Mouse (Mus musculus): ENCODE measurements at regions not wholly inside any gene's neighbourhood (a gene's known extent, or its start where the extent isn't known, plus 50 kb on each side); places are given as distances from the start of the nearest gene placed in this dataset.

- Histone ChIP-seq H3K36me3 (ENCODE audit: control insufficient read depth, insufficient read depth, low read length) (no peaks in the 10 kb centered on the region), H3K4me1 (replicated peaks; ENCODE audit: control insufficient read depth, insufficient read depth, low read length) (no peaks in the 10 kb centered on the region), H3K4me3 (ENCODE audit: low read depth, low read length) (no peak overlapping the region), H3K4me2 (replicated peaks; ENCODE audit: low read depth, low read length) (no peak overlapping the region), H3K27me3 (ENCODE audit: control insufficient read depth, insufficient read depth, low read length) (no peaks in the 10 kb centered on the region), H3K27ac (ENCODE audit: low read depth, low read length) (no peak overlapping the region), H3K9ac (ENCODE audit: low read depth, low read length) (no peak overlapping the region), H3K9me3 (ENCODE audit: control insufficient read depth, low read length) (no peaks in the 10 kb centered on the region)
- DNase-seq (ENCODE audit: low spot score) (no peak), ATAC-seq (ENCODE audit: low FRiP score) (no peak)
- 92% methylated on average over 1 of the region's 1 CpGs for WGBS
Observed at GRCm38 (mm10) chr3:80025795-80026194, 141.5 kb downstream of the Fam198b start.

GRCm38 (mm10) chr3:80033071-80033470 lies 148.7 kb downstream of the Fam198b start:
- Histone ChIP-seq H3K36me3 (ENCODE audit: control insufficient read depth, insufficient read depth, low read length) (no peaks in the 10 kb centered on the region), H3K27ac (ENCODE audit: low read depth, low read length) (no peak overlapping the region), H3K27me3 (ENCODE audit: control insufficient read depth, insufficient read depth, low read length) (no peaks in the 10 kb centered on the region), H3K4me3 (ENCODE audit: low read depth, low read length) (no peak overlapping the region), H3K9me3 (ENCODE audit: control insufficient read depth, low read length) (no peaks in the 10 kb centered on the region), H3K4me1 (replicated peaks; ENCODE audit: control insufficient read depth, insufficient read depth, low read length) (no peaks in the 10 kb centered on the region), H3K4me2 (replicated peaks; ENCODE audit: low read depth, low read length) (no peak overlapping the region), H3K9ac (ENCODE audit: low read depth, low read length) (no peak overlapping the region)
- DNase-seq (ENCODE audit: low spot score), result no peak
- WGBS, result 79% methylated on average over 3 of the region's 3 CpGs
- ATAC-seq (ENCODE audit: low FRiP score), result no peak

GRCm38 (mm10) chr3:80038553-80039129 lies 154.3 kb downstream of the Fam198b start:
- no peak overlapping the region for H3K9ac ChIP-seq (ENCODE audit: low read depth, low read length)
- no peak overlapping the region for H3K4me3 ChIP-seq (ENCODE audit: low read depth, low read length)
- no peaks in the 10 kb centered on the region for H3K9me3 ChIP-seq (ENCODE audit: control insufficient read depth, low read length)
- no peaks in the 10 kb centered on the region for H3K27me3 ChIP-seq (ENCODE audit: control insufficient read depth, insufficient read depth, low read length)
- no peak overlapping the region for H3K4me2 ChIP-seq (replicated peaks; ENCODE audit: low read depth, low read length)
- H3K36me3 ChIP-seq (ENCODE audit: control insufficient read depth, insufficient read depth, low read length), result no peaks in the 10 kb centered on the region
- WGBS, result 77% methylated on average over 11 of the region's 11 CpGs
- ATAC-seq (ENCODE audit: low FRiP score) (no peak), DNase-seq (ENCODE audit: low spot score) (no peak)
- no peaks in the 10 kb centered on the region for H3K4me1 ChIP-seq (replicated peaks; ENCODE audit: control insufficient read depth, insufficient read depth, low read length)
- H3K27ac ChIP-seq (ENCODE audit: low read depth, low read length), result no peak overlapping the region

- no peak for DNase-seq (ENCODE audit: low spot score)
- WGBS, result 86% methylated on average over 5 of the region's 5 CpGs
- Histone ChIP-seq H3K9ac (ENCODE audit: low read depth, low read length) (no peak overlapping the region), H3K36me3 (ENCODE audit: control insufficient read depth, insufficient read depth, low read length) (no peaks in the 10 kb centered on the region), H3K4me3 (ENCODE audit: low read depth, low read length) (no peak overlapping the region), H3K27ac (ENCODE audit: low read depth, low read length) (no peak overlapping the region), H3K4me1 (replicated peaks; ENCODE audit: control insufficient read depth, insufficient read depth, low read length) (no peaks in the 10 kb centered on the region), H3K9me3 (ENCODE audit: control insufficient read depth, low read length) (no peaks in the 10 kb centered on the region), H3K27me3 (ENCODE audit: control insufficient read depth, insufficient read depth, low read length) (no peaks in the 10 kb centered on the region), H3K4me2 (replicated peaks; ENCODE audit: low read depth, low read length) (no peak overlapping the region)
- no peak for ATAC-seq (ENCODE audit: low FRiP score)
Observed at GRCm38 (mm10) chr3:80042756-80043484, 158.6 kb downstream of the Fam198b start.

- no peak overlapping the region for H3K4me3 ChIP-seq (ENCODE audit: low read depth, low read length)
- H3K27me3 ChIP-seq (ENCODE audit: control insufficient read depth, insufficient read depth, low read length), result no peaks in the 10 kb centered on the region
- DNase-seq (ENCODE audit: low spot score), result no peak
- 86% methylated on average over 5 of the region's 5 CpGs for WGBS
- no peaks in the 10 kb centered on the region for H3K36me3 ChIP-seq (ENCODE audit: control insufficient read depth, insufficient read depth, low read length)
- H3K9me3 ChIP-seq (ENCODE audit: control insufficient read depth, low read length), result no peaks in the 10 kb centered on the region
- H3K9ac ChIP-seq (ENCODE audit: low read depth, low read length), result no peak overlapping the region
- no peak overlapping the region for H3K27ac ChIP-seq (ENCODE audit: low read depth, low read length)
- H3K4me2 ChIP-seq (replicated peaks; ENCODE audit: low read depth, low read length), result no peak overlapping the region
- no peak for ATAC-seq (ENCODE audit: low FRiP score)
- no peaks in the 10 kb centered on the region for H3K4me1 ChIP-seq (replicated peaks; ENCODE audit: control insufficient read depth, insufficient read depth, low read length)
Observed at GRCm38 (mm10) chr3:80049495-80050225, 165.3 kb downstream of the Fam198b start.

GRCm38 (mm10) chr3:80050920-80051319 lies 166.6 kb downstream of the Fam198b start:
- no peaks in the 10 kb centered on the region for H3K27me3 ChIP-seq (ENCODE audit: control insufficient read depth, insufficient read depth, low read length)
- H3K27ac ChIP-seq (ENCODE audit: low read depth, low read length), result no peak overlapping the region
- H3K4me2 ChIP-seq (replicated peaks; ENCODE audit: low read depth, low read length), result no peak overlapping the region
- no peak overlapping the region for H3K9ac ChIP-seq (ENCODE audit: low read depth, low read length)
- no peaks in the 10 kb centered on the region for H3K9me3 ChIP-seq (ENCODE audit: control insufficient read depth, low read length)
- no peaks in the 10 kb centered on the region for H3K4me1 ChIP-seq (replicated peaks; ENCODE audit: control insufficient read depth, insufficient read depth, low read length)
- 81% methylated on average over 4 of the region's 4 CpGs for WGBS
- no peak overlapping the region for H3K4me3 ChIP-seq (ENCODE audit: low read depth, low read length)
- ATAC-seq (ENCODE audit: low FRiP score), result no peak
- no peak for DNase-seq (ENCODE audit: low spot score)
- H3K36me3 ChIP-seq (ENCODE audit: control insufficient read depth, insufficient read depth, low read length), result no peaks in the 10 kb centered on the region

GRCm38 (mm10) chr3:80051963-80052362 lies 167.6 kb downstream of the Fam198b start:
- WGBS, result 80% methylated on average over 4 of the region's 4 CpGs
- Histone ChIP-seq H3K4me3 (ENCODE audit: low read depth, low read length) (no peak overlapping the region), H3K4me2 (replicated peaks; ENCODE audit: low read depth, low read length) (no peak overlapping the region), H3K9ac (ENCODE audit: low read depth, low read length) (no peak overlapping the region), H3K4me1 (replicated peaks; ENCODE audit: control insufficient read depth, insufficient read depth, low read length) (no peaks in the 10 kb centered on the region), H3K27ac (ENCODE audit: low read depth, low read length) (no peak overlapping the region), H3K27me3 (ENCODE audit: control insufficient read depth, insufficient read depth, low read length) (no peaks in the 10 kb centered on the region), H3K36me3 (ENCODE audit: control insufficient read depth, insufficient read depth, low read length) (no peaks in the 10 kb centered on the region), H3K9me3 (ENCODE audit: control insufficient read depth, low read length) (no peaks in the 10 kb centered on the region)
- no peak for ATAC-seq (ENCODE audit: low FRiP score)
- no peak for DNase-seq (ENCODE audit: low spot score)

- H3K4me3 ChIP-seq (ENCODE audit: low read depth, low read length), result no peak overlapping the region
- H3K4me1 ChIP-seq (replicated peaks; ENCODE audit: control insufficient read depth, insufficient read depth, low read length), result no peaks in the 10 kb centered on the region
- no peaks in the 10 kb centered on the region for H3K36me3 ChIP-seq (ENCODE audit: control insufficient read depth, insufficient read depth, low read length)
- DNase-seq (ENCODE audit: low spot score) (no peak), ATAC-seq (ENCODE audit: low FRiP score) (no peak)
- no peak overlapping the region for H3K27ac ChIP-seq (ENCODE audit: low read depth, low read length)
- no peak overlapping the region for H3K4me2 ChIP-seq (replicated peaks; ENCODE audit: low read depth, low read length)
- H3K9me3 ChIP-seq (ENCODE audit: control insufficient read depth, low read length), result no peaks in the 10 kb centered on the region
- 64% methylated on average over 3 of the region's 3 CpGs for WGBS
- H3K27me3 ChIP-seq (ENCODE audit: control insufficient read depth, insufficient read depth, low read length), result no peaks in the 10 kb centered on the region
- no peak overlapping the region for H3K9ac ChIP-seq (ENCODE audit: low read depth, low read length)
Observed at GRCm38 (mm10) chr3:80052879-80053278, 168.5 kb downstream of the Fam198b start.

GRCm38 (mm10) chr3:80053435-80053834 lies 169.1 kb downstream of the Fam198b start:
- 92% methylated on average over 2 of the region's 2 CpGs for WGBS

More at GRCm38 (mm10) chr3:80053435-80053834, 169.1 kb downstream of the Fam198b start:
- H3K4me3 ChIP-seq (ENCODE audit: low read depth, low read length), result no peak overlapping the region
- no peaks in the 10 kb centered on the region for H3K36me3 ChIP-seq (ENCODE audit: control insufficient read depth, insufficient read depth, low read length)
- no peaks in the 10 kb centered on the region for H3K27me3 ChIP-seq (ENCODE audit: control insufficient read depth, insufficient read depth, low read length)
- no peak overlapping the region for H3K4me2 ChIP-seq (replicated peaks; ENCODE audit: low read depth, low read length)
- H3K27ac ChIP-seq (ENCODE audit: low read depth, low read length), result no peak overlapping the region
- no peak for ATAC-seq (ENCODE audit: low FRiP score)
- H3K9me3 ChIP-seq (ENCODE audit: control insufficient read depth, low read length), result no peaks in the 10 kb centered on the region
- no peaks in the 10 kb centered on the region for H3K4me1 ChIP-seq (replicated peaks; ENCODE audit: control insufficient read depth, insufficient read depth, low read length)
- no peak for DNase-seq (ENCODE audit: low spot score)
- H3K9ac ChIP-seq (ENCODE audit: low read depth, low read length), result no peak overlapping the region
